In genomic region chr2:70332905-70333304, GRCm38 (mm10) we compare ENCODE assay signal across 17 mouse cellular contexts.
"Had no signal": no experiment of that assay in that cellular context is flagged by ENCODE, and none has a peak within 500 bp of the region (broad histone marks: within the 10 kb centered on the region; RNA-seq: fewer than 3 reads in every experiment).

No protein-coding gene starts in this region.

- H3K27me3 ChIP-seq: neural tube, embryonic 12.5 days; neural tube, embryonic 13.5 days; neural tube, embryonic 15.5 days; stomach, embryonic 15.5 days had no signal

- H3K36me3 ChIP-seq: neural tube, embryonic 12.5 days; neural tube, embryonic 13.5 days; neural tube, embryonic 15.5 days; stomach, embryonic 15.5 days had no signal

- H3K9me3 ChIP-seq: neural tube, embryonic 12.5 days; neural tube, embryonic 13.5 days; neural tube, embryonic 15.5 days; stomach, embryonic 15.5 days had no signal

- DNase-seq: retina, postnatal 1 day; right cerebral cortex, adult 18-20 months; right cerebral cortex, postnatal 14 days; right cerebral cortex, postnatal 25 days; right cerebral cortex, postnatal 4 days; spleen, adult 18-20 months; thymus, adult 18-20 months; thymus, adult 2 months; thymus, postnatal 14 days; thymus, postnatal 25 days; thymus, postnatal 36 days; thymus, postnatal 4 days had no signal

- H3K4me1 ChIP-seq: neural tube, embryonic 12.5 days had no signal

- H3K4me2 ChIP-seq: neural tube, embryonic 12.5 days; neural tube, embryonic 13.5 days; neural tube, embryonic 15.5 days; stomach, embryonic 15.5 days had no signal

- H3K4me3 ChIP-seq: neural tube, embryonic 12.5 days; neural tube, embryonic 13.5 days; neural tube, embryonic 15.5 days; stomach, embryonic 15.5 days had no signal

- H3K9ac ChIP-seq: neural tube, embryonic 12.5 days; neural tube, embryonic 13.5 days; neural tube, embryonic 15.5 days; stomach, embryonic 15.5 days had no signal

- H3K27ac ChIP-seq: neural tube, embryonic 12.5 days; neural tube, embryonic 13.5 days; neural tube, embryonic 15.5 days; stomach, embryonic 15.5 days; stomach, postnatal 0 days had no signal
